Mouse (Mus musculus) olfactory bulb, adult 2 months (tissue): Measurements from ENCODE around the gene Lax1.

Source experiments
- CTCF ChIP-seq: fragments of 200-500 bp; IDR thresholded peaks from 2 replicates; pipeline ENCODE4 v1.5.1; 2012; ENCODE audit warnings: low read depth, mild to moderate bottlenecking, low read length, moderate library complexity; ENCODE audit not compliant: insufficient read depth
- POLR2A ChIP-seq: fragments of 200-500 bp; IDR thresholded peaks from 2 replicates; pipeline ENCODE4 v1.6.1; 2012; ENCODE audit warnings: mild to moderate bottlenecking, low read depth, low read length, moderate library complexity; ENCODE audit not compliant: insufficient read depth

DNA sequence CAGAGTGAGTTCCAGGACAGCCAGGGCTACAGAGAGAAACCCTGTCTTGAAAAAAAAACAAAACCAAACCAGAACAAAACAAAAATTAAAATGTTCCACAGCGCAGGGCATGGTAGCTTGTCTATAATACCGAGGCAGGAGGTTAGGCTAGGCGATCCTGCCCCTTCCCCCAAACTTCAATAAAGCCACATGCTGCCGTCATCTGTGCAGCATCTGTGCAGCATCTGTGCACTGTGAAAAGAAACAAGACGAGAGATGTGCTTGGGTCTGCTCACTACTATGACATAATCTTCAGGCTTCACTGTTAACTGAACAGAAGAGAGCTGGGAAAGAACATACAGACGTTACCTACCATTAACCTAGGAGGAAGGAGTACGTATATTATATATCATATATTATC lies 30.4 kb upstream of the Lax1 start:
- no peak for TF ChIP-seq CTCF
- no peak for TF ChIP-seq POLR2A
